Mouse (Mus musculus) spleen, adult 2 months (tissue): ENCODE measurements around the gene Pdss2. TPM values are rescaled to one million over a fixed set of nuclear protein-coding genes. Genes with fewer than 3 reads are reported as not detected.

Experiments used
- DNase-seq, 2 experiments: peaks; one replicate each; pipeline versions ENCODE4 v3.0.0 to v3.0.0-alpha.2; 2012 to 2021; ENCODE audit warnings: low spot score in 2 of 2, low read depth in 1 of 2
- H3K27ac ChIP-seq: fragments of 200-500 bp; 2 replicates; pipeline ENCODE4 v1.5.1; 2012; ENCODE audit warnings: low read length, inconsistent platforms; ENCODE audit not compliant: insufficient read depth
- H3K27me3 ChIP-seq: fragments of 200-500 bp; 2 replicates; pipeline ENCODE4 v1.6.1; 2012; ENCODE audit warnings: mild to moderate bottlenecking, moderate library complexity, low read length, inconsistent platforms; ENCODE audit not compliant: control insufficient read depth, insufficient read depth
- H3K36me3 ChIP-seq: fragments of 200-500 bp; 2 replicates; pipeline ENCODE4 v1.6.1; 2012; ENCODE audit warnings: mild to moderate bottlenecking, low read length, inconsistent platforms; ENCODE audit not compliant: control insufficient read depth, insufficient read depth
- H3K4me1 ChIP-seq: fragments of 200-500 bp; 2 replicates; pipeline ENCODE4 v1.6.1; 2011; ENCODE audit warnings: inconsistent platforms; ENCODE audit not compliant: control insufficient read depth, insufficient read depth, insufficient read length
- H3K4me3 ChIP-seq: fragments of 200-500 bp; 2 replicates; pipeline ENCODE4 v1.5.1; 2011; ENCODE audit warnings: mild to moderate bottlenecking, inconsistent platforms; ENCODE audit not compliant: insufficient read depth, insufficient read length; ENCODE audit errors: extremely low read depth
- CTCF ChIP-seq: fragments of 200-500 bp; IDR thresholded peaks from 2 replicates; pipeline ENCODE4 v1.5.1; 2011; ENCODE audit warnings: mild to moderate bottlenecking, inconsistent platforms; ENCODE audit not compliant: insufficient read depth, insufficient read length, insufficient replicate concordance; ENCODE audit errors: extremely low read depth
- POLR2A ChIP-seq: fragments of 200-500 bp; IDR thresholded peaks from 2 replicates; pipeline ENCODE4 v1.6.1; 2011; ENCODE audit warnings: low read depth, low read length, inconsistent platforms
- WGBS: fragments of 180-500 bp; shearing (Covaris S2); methylation state at CpG from one replicate; pipeline ENCODE4 v1.1.7; 2018; 5-methylcytosine and 5-hydroxymethylcytosine counted together
- polyA plus RNA-seq: library from polyadenylated mRNA; depleted of rRNA; stranded (reverse); fragments of >200 nt; gene quantifications from 2 replicates; pipeline ENCODE4 v1.2.3, GENCODE M21; 2012

Gene Pdss2
- polyA plus RNA-seq, 1 experiment = 4.6 TPM

GRCm38 (mm10) chr10:43481179-43481578 lies 259.9 kb downstream of the Pdss2 start:
- no peak for DNase-seq
- 92% methylated on average over 4 of the region's 4 CpGs for WGBS
- no peak overlapping the region for H3K27ac ChIP-seq
- H3K4me1 ChIP-seq = no peaks in the 10 kb centered on the region; the same call in none of the 2 replicates
- no peak overlapping the region for H3K4me3 ChIP-seq
- H3K36me3 ChIP-seq = no peaks in the 10 kb centered on the region
- TF ChIP-seq POLR2A = no peak
- no peak for TF ChIP-seq CTCF
- peaks cover 10% of the 10 kb centered on the region; the same call in 1 of the 2 replicates for H3K27me3 ChIP-seq

DNA sequence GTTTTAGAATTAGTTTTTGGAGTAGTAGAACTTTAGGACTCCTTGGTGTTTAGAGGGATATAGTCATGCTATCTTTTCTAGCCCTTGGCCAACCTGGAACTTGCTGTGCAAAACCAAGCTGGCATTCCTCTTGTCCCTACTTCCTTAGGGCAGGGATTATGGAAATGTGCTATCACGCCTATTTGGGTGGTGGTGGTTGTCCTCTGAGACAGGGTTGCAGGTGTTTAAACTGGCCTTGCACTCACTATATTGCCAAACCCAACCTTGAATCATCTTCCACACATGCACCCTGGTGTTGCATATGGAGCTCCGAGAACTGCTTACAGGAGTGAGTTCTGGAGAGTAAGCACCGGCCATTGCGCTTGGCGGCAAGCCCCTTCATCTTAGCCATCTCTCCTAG lies 260.7 kb downstream of the Pdss2 start:
- no peak for DNase-seq
- Histone ChIP-seq H3K27ac (no peak overlapping the region), H3K4me1 (no peaks in the 10 kb centered on the region; the same call in none of the 2 replicates), H3K36me3 (no peaks in the 10 kb centered on the region), H3K4me3 (no peak overlapping the region), H3K27me3 (peaks cover 10% of the 10 kb centered on the region; the same call in 1 of the 2 replicates)
- WGBS = 98% methylated on average over 5 of the region's 5 CpGs
- no peak for TF ChIP-seq CTCF
- TF ChIP-seq POLR2A = no peak

DNA sequence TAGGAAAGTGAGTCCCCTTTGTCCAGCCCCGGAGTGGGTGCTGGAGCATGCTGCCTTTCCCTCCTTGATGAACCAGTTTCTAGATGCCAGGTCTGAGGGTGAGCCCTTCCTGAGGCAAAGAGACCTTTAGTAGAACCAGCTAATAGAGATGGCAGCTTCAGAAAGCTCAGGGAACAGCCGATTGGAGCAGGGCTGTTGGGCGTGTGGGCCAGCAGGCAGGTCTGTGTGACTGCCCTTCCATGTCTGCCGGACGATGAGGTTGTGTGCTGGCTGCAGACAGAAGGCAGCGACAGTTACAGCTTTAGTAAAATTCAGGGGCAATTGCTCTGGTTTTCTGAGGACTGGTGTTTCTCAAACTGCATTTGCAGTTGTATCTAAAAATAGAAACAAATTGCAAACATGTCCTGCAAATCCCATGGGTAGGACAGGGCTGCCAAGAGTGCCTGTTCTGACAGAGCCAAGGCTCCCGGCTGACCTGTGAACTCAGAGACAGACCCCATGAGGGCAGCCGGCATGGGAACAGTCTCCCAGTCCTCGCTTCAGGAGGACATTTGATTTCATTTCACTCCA lies 262.2 kb downstream of the Pdss2 start:
- H3K4me1 ChIP-seq = no peaks in the 10 kb centered on the region; the same call in none of the 2 replicates
- no peaks in the 10 kb centered on the region for H3K36me3 ChIP-seq
- no peak overlapping the region for H3K4me3 ChIP-seq
- TF ChIP-seq POLR2A (no peak), CTCF (no peak)
- H3K27me3 ChIP-seq = peaks cover 6% of the 10 kb centered on the region; the same call in 1 of the 2 replicates
- no peak for DNase-seq
- no peak overlapping the region for H3K27ac ChIP-seq
- 83% methylated on average over 9 of the region's 9 CpGs for WGBS

GRCm38 (mm10) chr10:43485751-43486268 lies 264.5 kb downstream of the Pdss2 start:
- 66% methylated on average over 6 of the region's 6 CpGs for WGBS
- H3K27me3 ChIP-seq = no peaks in the 10 kb centered on the region
- H3K4me1 ChIP-seq = no peaks in the 10 kb centered on the region
- no peaks in the 10 kb centered on the region for H3K36me3 ChIP-seq
- no peak overlapping the region for H3K4me3 ChIP-seq
- DNase-seq = no peak
- H3K27ac ChIP-seq = no peak overlapping the region
- no peak for TF ChIP-seq CTCF
- no peak for TF ChIP-seq POLR2A

DNA sequence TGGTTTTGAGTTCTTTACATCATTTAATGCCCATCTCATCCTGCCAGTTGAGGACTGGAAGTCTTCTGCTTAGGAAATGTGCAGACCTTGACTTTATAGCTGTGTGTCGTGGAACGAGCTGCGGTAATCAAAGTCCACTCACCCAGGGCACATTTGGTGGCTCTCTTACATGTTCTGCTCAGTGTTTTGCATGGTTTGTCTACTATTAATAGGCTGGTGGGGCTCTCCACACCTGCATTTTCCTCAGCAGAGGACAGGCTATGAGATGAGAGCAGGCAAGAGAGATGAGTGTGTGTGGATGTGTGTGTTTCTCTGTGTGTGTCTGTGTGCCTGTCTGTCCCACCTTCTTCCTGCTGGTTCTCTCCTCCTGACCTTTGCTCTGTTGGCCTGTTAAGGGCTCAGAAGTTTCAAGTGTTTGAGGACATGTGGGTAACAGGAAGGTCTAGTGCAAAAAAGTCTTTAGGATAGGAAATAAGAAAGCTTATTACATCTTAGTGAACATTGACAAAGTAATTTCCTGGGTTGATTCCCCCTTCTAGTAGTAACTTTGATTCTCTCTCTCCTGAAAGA lies 266.2 kb downstream of the Pdss2 start:
- H3K27ac ChIP-seq = no peak overlapping the region
- WGBS = 89% methylated on average over 3 of the region's 3 CpGs

GRCm38 (mm10) chr10:43488258-43488657 lies 267.0 kb downstream of the Pdss2 start:
- Histone ChIP-seq H3K36me3 (no peaks in the 10 kb centered on the region), H3K27ac (no peak overlapping the region), H3K4me1 (no peaks in the 10 kb centered on the region), H3K4me3 (no peak overlapping the region), H3K27me3 (no peaks in the 10 kb centered on the region)
- TF ChIP-seq CTCF = no peak
- TF ChIP-seq POLR2A = no peak
- DNase-seq = no peak
- WGBS = 91% methylated on average over 4 of the region's 4 CpGs

More for the DNA sequence above, 266.2 kb downstream of the Pdss2 start:
- TF ChIP-seq CTCF (no peak), POLR2A (no peak)
- Histone ChIP-seq H3K4me3 (no peak overlapping the region), H3K4me1 (no peaks in the 10 kb centered on the region), H3K27me3 (no peaks in the 10 kb centered on the region), H3K36me3 (no peaks in the 10 kb centered on the region)
- no peak for DNase-seq

DNA sequence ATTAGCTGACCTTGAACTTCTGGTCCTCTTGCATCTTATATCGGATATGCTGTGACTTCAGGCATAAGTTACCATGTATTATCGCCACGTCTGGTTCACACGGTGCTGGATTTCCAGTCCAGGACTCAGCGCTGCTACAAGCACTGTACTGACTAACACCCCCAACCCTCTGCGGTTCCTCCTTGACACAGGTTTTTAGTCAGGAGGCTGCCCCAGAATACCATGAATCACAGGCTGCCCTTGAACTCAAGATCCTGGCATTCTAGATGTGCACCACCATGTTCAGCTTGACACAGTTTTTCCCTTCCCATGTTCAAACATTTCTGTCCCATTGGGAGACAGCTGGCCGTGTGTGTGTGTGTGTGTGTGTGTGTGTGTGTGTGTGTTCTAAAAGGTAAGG lies 267.9 kb downstream of the Pdss2 start:
- TF ChIP-seq POLR2A (no peak), CTCF (no peak)
- no peak for DNase-seq
- H3K27me3 ChIP-seq = no peaks in the 10 kb centered on the region
- H3K4me3 ChIP-seq = no peak overlapping the region
- no peak overlapping the region for H3K27ac ChIP-seq
- no peaks in the 10 kb centered on the region for H3K36me3 ChIP-seq
- no peaks in the 10 kb centered on the region for H3K4me1 ChIP-seq
- WGBS = 87% methylated on average over 7 of the region's 7 CpGs
